Mouse (Mus musculus): ENCODE measurements at regions not wholly inside any gene's neighbourhood (a gene's known extent, or its start where the extent isn't known, plus 50 kb on each side); places are given as distances from the start of the nearest gene placed in this dataset.
A peak's percentile ranks its signal among the peaks of the same experiment; 100 is the strongest.
"Not testable (repeated sequence)": the region's sequence is repeated elsewhere in the genome, so short reads cannot be mapped to it uniquely, and the experiment has no call there.

DNA sequence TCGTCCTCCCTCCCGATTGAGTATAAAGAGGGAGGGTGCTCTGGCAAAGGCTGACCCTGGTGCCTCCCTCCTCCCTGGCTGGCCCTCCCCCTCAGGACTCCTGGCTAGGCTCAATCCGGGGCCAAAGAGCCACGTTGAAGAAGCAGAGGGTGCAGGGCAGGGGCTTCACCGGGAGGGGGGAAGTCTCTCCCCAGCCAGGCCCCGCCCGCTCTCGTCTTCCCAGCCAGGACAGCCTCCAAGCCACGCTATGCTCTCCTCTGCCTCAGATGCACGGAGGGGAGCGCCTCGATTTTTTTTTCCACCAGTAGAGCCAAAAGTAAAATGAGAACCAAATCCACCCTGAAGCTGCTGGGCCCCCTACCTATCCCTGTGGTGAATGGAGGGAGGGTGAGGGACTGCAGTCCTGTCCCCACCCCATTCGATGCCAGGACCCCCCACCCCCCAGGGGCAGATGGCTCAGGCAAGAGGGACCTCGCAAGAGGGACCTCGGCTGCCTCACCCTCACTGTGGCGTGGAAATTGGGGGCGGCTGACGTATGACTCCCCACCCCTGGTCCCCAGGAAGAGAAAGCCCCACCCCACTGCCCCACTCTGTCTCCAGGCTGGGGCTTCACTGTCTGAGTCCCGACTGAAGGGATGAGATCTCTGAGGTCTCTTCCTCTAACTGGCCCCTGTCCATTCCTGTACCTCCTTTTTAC, 53.2 kb upstream of the Col1a1 start:
- intact Hi-C loops (cut with DNase I): no loop called here
- H3K27ac ChIP-seq: no peak overlapping the region
- H3K4me3 ChIP-seq: no peak overlapping the region
- DNase-seq (ENCODE audit: extremely low spot score in 1 of 2, low spot score in 2 of 2): no peak
- no peak for TF ChIP-seq CTCF (IDR thresholded peaks at IDR 0.05)

DNA sequence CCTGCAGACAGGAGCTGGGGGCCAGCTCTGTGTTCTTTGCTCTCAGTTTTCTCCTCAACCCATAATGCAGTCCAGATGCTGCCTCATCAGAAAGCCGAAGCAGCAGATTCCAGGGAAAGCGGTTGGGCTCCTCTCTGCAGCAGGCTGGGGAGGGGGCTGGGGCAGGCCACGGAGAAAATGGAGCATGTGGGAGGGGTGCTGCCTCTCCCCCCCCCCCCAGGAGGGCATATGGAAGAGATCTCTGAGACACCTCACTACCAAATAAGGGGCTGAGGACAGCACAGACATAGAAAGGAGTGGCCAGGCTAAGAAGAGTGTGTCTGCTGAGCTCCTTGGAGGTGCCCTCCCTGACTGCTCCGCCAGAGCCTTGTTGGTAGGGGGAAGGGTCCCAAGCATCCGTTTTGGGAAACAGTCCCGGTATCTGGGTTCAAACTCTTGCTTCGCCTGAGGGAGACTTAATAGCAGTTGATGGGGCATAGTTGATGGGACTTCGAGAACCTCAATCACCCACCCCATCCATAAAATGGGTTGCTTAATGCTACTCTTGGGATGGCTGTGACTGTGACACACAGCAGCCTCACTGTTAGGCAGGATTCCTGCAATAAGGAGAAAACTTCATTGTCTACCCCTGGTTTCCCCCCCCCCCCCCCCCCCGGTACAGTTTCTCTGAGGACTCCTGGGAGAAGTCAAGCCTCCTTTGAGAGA, 53.9 kb upstream of the Col1a1 start:
- Histone ChIP-seq H3K27ac (no peak overlapping the region), H3K4me3 (no peak overlapping the region)
- no peak for DNase-seq (ENCODE audit: extremely low spot score in 1 of 2, low spot score in 2 of 2)
- TF ChIP-seq CTCF (IDR thresholded peaks at IDR 0.05): no peak
- intact Hi-C loops (cut with DNase I): no loop called here

DNA sequence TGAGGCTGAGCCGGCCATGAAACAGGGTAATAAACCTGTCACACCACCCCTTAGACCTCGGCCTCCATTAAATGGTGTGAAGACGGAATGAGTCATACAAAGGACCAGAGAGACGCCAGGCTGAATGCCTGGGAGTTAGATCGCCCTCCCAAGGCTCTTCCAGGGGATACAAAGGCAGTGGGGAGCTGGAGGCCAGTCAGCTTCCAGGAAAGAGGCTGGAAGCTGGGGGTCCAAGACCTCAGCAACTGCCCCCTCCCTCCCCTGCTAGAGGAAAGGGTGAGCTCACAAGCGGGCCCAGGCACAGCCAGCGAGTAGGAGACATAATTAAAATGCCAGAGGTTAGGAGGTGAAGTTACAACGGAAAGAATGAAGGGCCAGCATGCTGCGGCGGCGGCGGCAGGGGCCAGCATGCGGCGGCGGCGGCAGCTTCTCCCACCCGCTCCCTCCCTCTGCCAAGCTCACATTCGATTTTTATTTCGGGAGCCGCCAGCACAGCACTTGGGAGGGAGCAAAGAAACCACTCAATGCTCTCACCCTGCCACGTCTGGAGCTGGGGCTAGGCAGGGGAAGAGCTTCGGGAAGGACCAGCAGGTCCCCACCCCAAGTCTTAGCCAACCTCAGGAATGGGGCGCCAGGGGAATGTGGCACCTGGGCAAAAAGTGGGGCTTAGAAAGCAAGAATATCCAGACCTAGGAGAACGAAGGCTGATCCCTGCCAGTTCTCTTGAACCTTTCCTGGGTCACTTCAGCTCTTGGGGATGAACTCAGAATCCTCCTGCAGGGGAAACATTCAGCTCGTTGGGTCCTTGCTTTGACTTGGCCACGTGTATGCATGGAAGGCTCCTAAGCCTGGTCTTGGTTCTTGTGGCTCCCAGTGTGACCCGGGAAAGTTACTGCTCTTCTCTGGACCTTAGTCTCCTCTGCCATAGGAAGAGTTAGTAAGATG, 54.9 kb upstream of the Col1a1 start:
- no peak for DNase-seq (ENCODE audit: extremely low spot score in 1 of 2, low spot score in 2 of 2)
- TF ChIP-seq CTCF (IDR thresholded peaks at IDR 0.05): no peak
- Histone ChIP-seq H3K27ac (no peak overlapping the region), H3K4me3 (peak overlapping the region; percentile 22; the same call in 1 of the 2 replicates)
- intact Hi-C loops (cut with DNase I): no loop called here

DNA sequence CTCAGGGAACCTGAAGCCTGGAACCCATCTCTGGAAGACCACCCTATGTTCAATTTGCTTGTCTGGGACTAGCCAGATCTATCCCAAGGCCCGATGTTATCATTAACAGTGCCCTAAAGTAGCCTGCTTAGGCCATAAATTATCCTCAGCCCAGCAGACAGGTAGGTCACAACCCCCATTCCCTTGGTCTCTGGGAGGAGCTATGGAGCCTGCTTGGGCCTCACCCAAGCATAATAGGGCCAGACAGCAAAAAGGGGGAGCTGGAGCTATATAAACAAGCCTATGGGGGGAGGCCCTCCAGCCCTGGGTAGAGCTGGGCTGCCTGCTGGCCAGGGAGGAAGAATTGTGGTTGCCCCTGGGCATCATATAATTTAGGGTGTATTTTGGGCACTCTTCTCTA, 59.3 kb upstream of the Col1a1 start:
- intact Hi-C loops (cut with DNase I): no loop called here
- Histone ChIP-seq H3K27ac (no peak overlapping the region), H3K4me3 (no peak overlapping the region)
- no peak for TF ChIP-seq CTCF (IDR thresholded peaks at IDR 0.05)
- DNase-seq (ENCODE audit: extremely low spot score in 1 of 2, low spot score in 2 of 2): no peak

DNA sequence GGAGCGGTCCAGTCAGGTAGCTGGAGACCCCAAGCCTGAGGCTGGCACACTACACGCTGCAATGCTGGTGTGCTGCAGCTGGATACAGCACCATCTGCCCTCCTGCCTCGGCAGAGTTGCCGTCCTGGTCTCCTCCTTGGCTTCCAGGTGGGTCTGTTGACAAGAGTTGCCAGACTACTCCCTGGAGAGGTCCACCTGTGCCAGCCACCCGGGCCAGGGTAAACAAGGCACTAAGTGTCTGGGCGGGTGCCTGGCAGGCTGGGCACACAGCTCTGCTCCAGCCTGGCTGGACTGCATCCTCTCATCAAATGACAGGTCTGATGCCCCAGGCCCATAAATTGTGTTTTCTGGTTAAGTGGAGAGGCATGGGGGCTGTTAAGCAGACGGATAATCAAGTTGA, 61.0 kb upstream of the Col1a1 start:
- Histone ChIP-seq H3K27ac (no peak overlapping the region), H3K4me3 (no peak overlapping the region)
- intact Hi-C loops (cut with DNase I): no loop called here
- no peak for TF ChIP-seq CTCF (IDR thresholded peaks at IDR 0.05)
- no peak for DNase-seq (ENCODE audit: extremely low spot score in 1 of 2, low spot score in 2 of 2)

DNA sequence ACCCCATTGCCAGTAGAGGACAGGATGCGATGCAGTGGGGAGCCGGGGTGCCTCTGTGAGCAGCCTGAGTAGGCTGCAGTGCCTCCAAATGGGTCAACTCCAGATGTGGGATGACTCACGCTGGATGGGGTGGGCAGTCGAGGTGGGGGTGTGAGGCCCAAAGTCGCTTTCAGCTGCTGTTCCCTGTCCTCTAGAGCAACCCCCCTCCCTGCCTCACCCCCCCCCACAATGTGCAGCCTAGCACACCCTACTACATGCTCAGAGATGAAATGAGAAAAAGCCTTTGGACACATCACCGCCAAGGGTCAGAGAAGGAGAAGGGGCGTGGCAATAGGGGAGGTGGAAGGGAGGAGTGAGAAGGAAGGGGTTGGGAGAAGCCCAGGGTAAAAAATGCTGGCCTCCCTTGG, 61.9 kb upstream of the Col1a1 start:
- DNase-seq (ENCODE audit: extremely low spot score in 1 of 2, low spot score in 2 of 2): no peak
- intact Hi-C loops (cut with DNase I): no loop called here
- Histone ChIP-seq H3K27ac (no peak overlapping the region), H3K4me3 (no peak overlapping the region)
- TF ChIP-seq CTCF (IDR thresholded peaks at IDR 0.05): no peak

DNA sequence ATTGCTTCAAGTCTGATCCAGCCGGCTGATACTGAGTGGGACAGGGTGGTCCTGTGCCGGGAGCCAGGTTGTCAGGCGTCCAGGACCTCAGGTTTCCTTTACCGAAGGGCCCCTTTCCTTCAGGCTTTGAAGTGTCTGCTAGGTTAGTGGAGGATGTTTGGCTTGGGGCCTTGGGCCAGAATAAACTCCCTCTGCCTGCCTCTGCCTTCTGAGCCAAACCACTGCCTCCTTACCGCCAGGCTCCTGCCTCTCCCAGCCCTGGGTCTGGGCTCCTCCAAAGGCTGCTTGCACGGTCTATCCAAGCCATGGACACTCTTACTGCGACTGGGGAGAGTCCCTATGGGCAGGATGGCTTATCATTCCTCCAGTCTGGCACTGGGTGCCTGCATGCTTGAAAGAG, 62.3 kb upstream of the Col1a1 start:
- no peak for DNase-seq (ENCODE audit: extremely low spot score in 1 of 2, low spot score in 2 of 2)
- H3K4me3 ChIP-seq: no peak overlapping the region

DNA sequence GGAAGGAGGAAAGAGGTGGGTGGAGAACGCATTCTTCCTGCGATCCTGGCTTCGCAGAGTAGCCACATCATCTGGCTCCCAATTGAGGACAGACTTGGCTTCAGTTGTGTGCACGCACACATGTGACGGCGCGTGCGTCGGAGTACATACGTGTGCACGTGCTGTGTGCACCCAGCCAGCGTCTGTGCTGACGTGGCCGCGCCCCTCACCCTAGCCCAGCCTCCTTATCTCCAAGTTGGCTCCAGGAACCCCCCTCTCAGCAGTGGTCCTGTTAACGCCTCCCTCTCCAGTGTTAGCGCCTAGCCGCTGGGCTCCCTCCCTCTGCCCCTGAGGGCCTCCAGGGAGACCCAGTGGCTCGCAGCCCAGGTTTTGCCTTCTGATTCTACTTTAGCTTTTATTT, 63.1 kb upstream of the Col1a1 start:
- DNase-seq (ENCODE audit: extremely low spot score in 1 of 2, low spot score in 2 of 2): peak in 1 of 2 experiments; percentile 33
- intact Hi-C loops (cut with DNase I): no loop called here
- Histone ChIP-seq H3K27ac (peak overlapping the region; percentile 25), H3K4me3 (peak overlapping the region; percentile 34)
- TF ChIP-seq CTCF (IDR thresholded peaks at IDR 0.05): no peak

More for the DNA sequence above, 62.3 kb upstream of the Col1a1 start:
- H3K27ac ChIP-seq: no peak overlapping the region
- no peak for TF ChIP-seq CTCF (IDR thresholded peaks at IDR 0.05)
- intact Hi-C loops (cut with DNase I): no loop called here

DNA sequence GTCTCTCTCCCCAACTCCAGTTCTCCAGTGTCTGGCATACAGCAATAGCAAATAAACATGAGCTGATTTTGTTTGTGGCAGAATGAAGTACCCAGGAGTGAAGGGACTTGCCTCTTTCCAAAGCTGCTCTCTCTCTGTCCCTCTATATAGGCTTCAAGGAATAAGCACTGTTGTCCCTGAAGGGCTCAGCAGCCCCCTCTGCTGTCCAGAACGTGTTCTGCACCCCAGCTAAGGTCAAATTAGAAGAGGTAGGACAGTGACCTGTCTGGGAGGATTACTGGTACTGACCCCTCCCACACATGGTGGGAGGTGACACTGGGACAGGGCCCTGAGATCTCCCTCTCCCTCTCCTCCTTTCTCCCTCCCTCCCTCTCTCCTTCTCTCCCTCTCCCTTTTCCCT, 65.7 kb upstream of the Col1a1 start:
- DNase-seq (ENCODE audit: extremely low spot score in 1 of 2, low spot score in 2 of 2): peak in 1 of 2 experiments; percentile 55
- peak; percentile 71 for TF ChIP-seq CTCF (IDR thresholded peaks at IDR 0.05)
- no peak overlapping the region for H3K4me3 ChIP-seq
- H3K27ac ChIP-seq: no peak overlapping the region
- intact Hi-C loops (cut with DNase I): no loop called here

DNA sequence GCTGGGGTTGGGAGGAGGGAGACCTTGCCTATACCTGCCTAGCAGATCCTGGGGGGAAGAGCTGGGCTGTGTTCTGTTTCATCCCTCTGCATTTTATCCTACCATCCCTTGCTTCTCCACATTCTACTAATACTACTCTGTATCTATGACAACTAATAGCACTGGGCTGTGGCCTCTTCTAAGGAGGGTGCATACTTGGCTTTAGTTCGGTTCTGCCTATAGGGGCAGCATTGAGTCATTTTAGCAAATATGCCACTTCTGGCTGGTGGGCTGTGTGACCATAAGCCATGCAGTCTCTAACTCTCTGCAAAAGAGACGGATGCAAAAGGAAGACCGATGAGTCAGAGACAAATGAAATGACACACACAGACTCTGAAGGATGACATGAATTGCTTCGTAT, 66.2 kb upstream of the Col1a1 start:
- DNase-seq (ENCODE audit: extremely low spot score in 1 of 2, low spot score in 2 of 2); H3K27ac ChIP-seq; H3K4me3 ChIP-seq; intact Hi-C loops (cut with DNase I): not testable (repeated sequence)
- TF ChIP-seq CTCF (IDR thresholded peaks at IDR 0.05): peak; percentile 34

DNA sequence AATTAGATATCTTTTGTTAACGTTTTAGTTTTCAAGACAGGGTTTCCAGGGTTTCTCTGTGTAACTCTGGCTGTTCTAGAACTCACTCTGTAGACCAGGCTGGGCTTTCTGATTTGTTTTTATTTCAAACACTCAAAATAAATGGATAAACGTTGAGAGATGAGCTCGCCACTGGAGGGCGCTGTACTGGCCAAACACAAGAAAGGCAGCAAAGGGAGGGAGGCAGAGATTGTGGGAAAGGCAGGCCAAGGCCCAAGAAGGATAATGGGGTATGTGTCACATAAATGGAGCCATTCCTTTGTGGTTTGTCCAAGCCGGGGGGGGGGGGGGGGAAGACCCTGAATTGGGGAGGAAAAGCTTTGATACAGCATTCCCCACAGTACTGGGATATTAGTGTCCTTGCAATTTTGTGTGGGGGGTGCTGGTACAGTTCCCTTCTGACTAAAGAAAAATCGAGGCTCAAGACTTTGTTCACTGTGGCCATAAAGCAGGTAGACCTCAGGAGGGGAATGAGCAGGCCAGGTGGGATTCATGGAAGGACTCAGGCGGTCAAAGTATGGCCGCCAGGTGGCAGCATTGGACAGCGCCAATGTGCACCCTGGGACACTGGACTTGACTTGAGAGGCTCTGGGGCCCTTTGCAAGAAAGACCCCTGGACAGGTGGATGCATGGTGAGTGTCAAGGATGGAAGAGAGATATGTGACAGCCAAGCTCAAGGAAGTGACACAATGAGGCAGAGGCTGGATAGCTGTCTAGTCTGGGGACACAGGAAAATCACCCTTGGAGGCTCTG, 69.7 kb upstream of the Col1a1 start:
- H3K4me3 ChIP-seq: no peak overlapping the region
- intact Hi-C loops (cut with DNase I): loop anchor here (1.0 kb wide), 1 partner anchor 71 kb away; no protein-coding TSS in a partner anchor
- no peak overlapping the region for H3K27ac ChIP-seq
- DNase-seq (ENCODE audit: extremely low spot score in 1 of 2, low spot score in 2 of 2): peak; percentile 60 to 75
- TF ChIP-seq CTCF (IDR thresholded peaks at IDR 0.05): peak; percentile 71

Measured in left cerebral cortex, adult 2 months (tissue).